Mouse (Mus musculus): ENCODE data around the gene Prr11.

DNA sequence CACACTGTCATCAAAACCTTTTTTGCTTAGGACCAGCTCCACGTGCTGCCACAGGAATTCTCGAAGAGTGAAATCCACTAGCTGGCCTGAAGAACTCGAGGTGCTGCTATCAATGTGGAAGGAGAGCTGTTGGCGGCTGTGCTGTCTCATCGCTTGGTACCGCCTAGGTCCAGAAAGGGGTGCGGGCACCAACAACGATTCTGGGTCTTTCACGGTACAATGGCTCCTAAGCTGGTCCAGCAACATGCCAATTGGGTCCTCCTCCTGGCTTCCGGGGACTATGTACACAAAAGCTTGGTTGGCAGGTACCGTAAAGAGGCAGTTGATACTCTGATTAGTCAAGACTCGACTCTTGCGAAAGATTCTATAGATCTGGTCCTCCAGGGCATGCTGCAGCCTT, 23.0 kb downstream of the Prr11 start:
- TF ChIP-seq MEF2A (IDR thresholded peaks at IDR 0.05; ENCODE audit: borderline replicate concordance, low read depth, low read length) (no peak), CTCF (conservative IDR thresholded peaks at IDR 0.05 in 1 of 2, IDR thresholded peaks at IDR 0.05 in 1 of 2; ENCODE audit: low read depth in 2 of 2, low read length in 2 of 2) (no peak), USF2 (conservative IDR thresholded peaks at IDR 0.05; ENCODE audit: low read depth, low read length) (no peak), TBP (conservative IDR thresholded peaks at IDR 0.05; ENCODE audit: low read depth, low read length) (no peak), HCFC1 (IDR thresholded peaks at IDR 0.05; ENCODE audit: low read depth, low read length) (no peak), KAT2A (IDR thresholded peaks at IDR 0.05; ENCODE audit: insufficient replicate concordance, low read length) (no peak), ZKSCAN1 (IDR thresholded peaks at IDR 0.05; ENCODE audit: borderline replicate concordance, low read depth, low read length) (no peak), RCOR1 (conservative IDR thresholded peaks at IDR 0.05; ENCODE audit: low read depth, low read length) (no peak), NRF1 (IDR thresholded peaks at IDR 0.05; ENCODE audit: low read depth, low read length) (no peak), MYC (IDR thresholded peaks at IDR 0.05; ENCODE audit: low read depth, low read length) (no peak)

Data from CH12.LX (cell line).